34 mouse cellular contexts compared by ENCODE assay signal in genomic region chr17:29497071-29497354, GRCm38 (mm10). TPM values are rescaled to one million over a fixed set of nuclear protein-coding genes. Genes with fewer than 3 reads are reported as not detected.
DNase-seq lines count a peak whose midpoint lies in the region; ATAC-seq and TF ChIP-seq lines count a peak whose summit lies in the region.
"Had no signal": no experiment of that assay in that cellular context is flagged by ENCODE, and none has a peak within 500 bp of the region (broad histone marks: within the 10 kb centered on the region; RNA-seq: fewer than 3 reads in every experiment).

No protein-coding gene starts in this region.

- H3K4me3 ChIP-seq in heart, embryonic 13.5 days, result no peak overlapping the region; the same call in 1 of the 2 replicates
- no peak overlapping the region for H3K4me3 ChIP-seq in ES-Bruce4 (ENCODE audit: low read depth, low read length)
- no peak overlapping the region for H3K4me3 ChIP-seq in liver, embryonic 12.5 days
- H3K4me3 ChIP-seq in liver, postnatal 0 days (ENCODE audit: low read depth, low read length), result no peak overlapping the region
- H3K4me3 ChIP-seq: heart, adult 2 months; lung, embryonic 15.5 days; midbrain, embryonic 13.5 days; stomach, embryonic 15.5 days had no signal

- peaks cover 22% of the 10 kb centered on the region for H3K36me3 ChIP-seq in heart, embryonic 13.5 days
- peaks cover 30% of the 10 kb centered on the region for H3K36me3 ChIP-seq in ES-Bruce4 (ENCODE audit: control insufficient read depth, insufficient read depth, low read length, poor library complexity, severe bottlenecking)
- peaks cover 48% of the 10 kb centered on the region for H3K36me3 ChIP-seq in liver, embryonic 12.5 days
- peaks cover 26% of the 10 kb centered on the region for H3K36me3 ChIP-seq in liver, postnatal 0 days (replicated peaks; ENCODE audit: insufficient read depth, low read length)

- peaks cover 21% of the 10 kb centered on the region for H3K4me1 ChIP-seq in heart, embryonic 13.5 days
- H3K4me1 ChIP-seq in ES-Bruce4 (ENCODE audit: control insufficient read depth, insufficient read depth, low read length), result peaks cover 2% of the 10 kb centered on the region
- peaks cover 85% of the 10 kb centered on the region for H3K4me1 ChIP-seq in liver, embryonic 12.5 days
- peaks cover 60% of the 10 kb centered on the region for H3K4me1 ChIP-seq in liver, postnatal 0 days (ENCODE audit: insufficient read depth)

- no peaks in the 10 kb centered on the region for H3K27me3 ChIP-seq in heart, embryonic 13.5 days (replicated peaks)
- no peaks in the 10 kb centered on the region for H3K27me3 ChIP-seq in ES-Bruce4 (ENCODE audit: control insufficient read depth, insufficient read depth, low read length, poor library complexity, severe bottlenecking)
- H3K27me3 ChIP-seq in liver, embryonic 12.5 days (replicated peaks), result no peaks in the 10 kb centered on the region
- no peaks in the 10 kb centered on the region for H3K27me3 ChIP-seq in liver, postnatal 0 days (ENCODE audit: insufficient read depth, low read length)
- H3K27me3 ChIP-seq: lung, embryonic 15.5 days; stomach, embryonic 15.5 days had no signal

- no peak overlapping the region for H3K27ac ChIP-seq in heart, embryonic 13.5 days (replicated peaks)
- 0 out of 2 replicates have a peak overlapping the region, but pooled peaks have one; percentile 22 for H3K27ac ChIP-seq in ES-Bruce4 (ENCODE audit: insufficient read depth, low read length)
- H3K27ac ChIP-seq in liver, embryonic 12.5 days, result peak overlapping the region; percentile 90
- peak overlapping the region; percentile 84 for H3K27ac ChIP-seq in liver, postnatal 0 days (ENCODE audit: low read depth)
- H3K27ac ChIP-seq: heart, adult 2 months; hindbrain, embryonic 14.5 days; lung, embryonic 15.5 days; midbrain, embryonic 13.5 days; stomach, embryonic 15.5 days had no signal

- TF ChIP-seq CTCF in ES-Bruce4 (IDR thresholded peaks at IDR 0.05; ENCODE audit: low read depth, low read length), result no peak
- no peak for TF ChIP-seq CTCF in liver, postnatal 0 days (IDR thresholded peaks at IDR 0.05; ENCODE audit: low read depth)

- no peak for DNase-seq in heart, postnatal 36 days
- DNase-seq in liver, postnatal 0 days, result no peak
- DNase-seq in left cerebral cortex, adult 8-10 months (ENCODE audit: low spot score in 2 of 2), result no peak
- DNase-seq: adrenal gland, postnatal 10 days; cerebellum, adult 8-10 months; cerebellum, postnatal 36 days; gastrocnemius, postnatal 36 days; heart, adult 2 months; kidney, adult 18-20 months; kidney, postnatal 36 days; left cerebral cortex, postnatal 4 days; lung, postnatal 36 days; right cerebral cortex, postnatal 14 days had no signal

- WGBS in heart, embryonic 13.5 days, result 93% methylated on average over 3 of the region's 3 CpGs
- 63% methylated on average over 3 of the region's 3 CpGs for WGBS in liver, embryonic 12.5 days (ENCODE audit: insufficient replicate concordance)
- whole genome bisulfite sequencing in liver, postnatal 0 days (ENCODE audit: insufficient replicate concordance), result 77% methylated on average over 3 of the region's 3 CpGs

- no peak overlapping the region for H3K9ac ChIP-seq in heart, embryonic 13.5 days
- no peak overlapping the region for H3K9ac ChIP-seq in ES-Bruce4 (ENCODE audit: low read depth, poor library complexity, severe bottlenecking)
- peak overlapping the region; percentile 30 for H3K9ac ChIP-seq in liver, embryonic 12.5 days
- 0 out of 2 replicates have a peak overlapping the region, but pooled peaks have one; percentile 19 for H3K9ac ChIP-seq in liver, postnatal 0 days (replicated peaks)
- H3K9ac ChIP-seq: hindbrain, embryonic 14.5 days; lung, embryonic 15.5 days; midbrain, embryonic 13.5 days; stomach, embryonic 15.5 days had no signal

- no peak for TF ChIP-seq EP300 in ES-Bruce4 (IDR thresholded peaks at IDR 0.05; ENCODE audit: insufficient read depth, low read depth, low read length)
- 0 out of 2 replicates have a peak, but pooled peaks have one; percentile 32 for TF ChIP-seq EP300 in liver, postnatal 0 days (IDR thresholded peaks at IDR 0.05; ENCODE audit: low read depth)

- intact Hi-C loops in heart, postnatal 36 days (cut with DNase I), result no loop called here

- ATAC-seq in heart, embryonic 13.5 days (ENCODE audit: extremely low read depth, insufficient number of reproducible peaks, low FRiP score, low TSS enrichment), result no peak
- no peak for ATAC-seq in liver, embryonic 12.5 days
- ATAC-seq in liver, postnatal 0 days, result no peak
- ATAC-seq in granulocyte monocyte progenitor cell, adult 5-6 weeks (replicated peaks; ENCODE audit: poor library complexity, severe bottlenecking), result no peak
- ATAC-seq: CD4-positive, CD25-positive, alpha-beta regulatory T cell, adult 4 months; forebrain, embryonic 14.5 days; inflammation-experienced regulatory T-cells, adult 6 months; midbrain, embryonic 13.5 days had no signal

- H3K4me2 ChIP-seq in heart, embryonic 13.5 days, result peak overlapping the region; percentile 14; the same call in 1 of the 2 replicates
- H3K4me2 ChIP-seq in liver, embryonic 12.5 days, result peak overlapping the region; percentile 6
- H3K4me2 ChIP-seq in liver, postnatal 0 days (ENCODE audit: low read depth, low read length), result no peak overlapping the region
- H3K4me2 ChIP-seq: hindbrain, embryonic 14.5 days; lung, embryonic 15.5 days; midbrain, embryonic 13.5 days; stomach, embryonic 15.5 days had no signal

- no peaks in the 10 kb centered on the region for H3K9me3 ChIP-seq in heart, embryonic 13.5 days
- H3K9me3 ChIP-seq in ES-Bruce4 (replicated peaks; ENCODE audit: control insufficient read depth, insufficient read depth, low read length, poor library complexity, severe bottlenecking), result no peaks in the 10 kb centered on the region
- H3K9me3 ChIP-seq in liver, embryonic 12.5 days (replicated peaks), result no peaks in the 10 kb centered on the region
- H3K9me3 ChIP-seq in liver, postnatal 0 days (ENCODE audit: low read length), result no peaks in the 10 kb centered on the region
- H3K9me3 ChIP-seq: lung, embryonic 15.5 days; midbrain, embryonic 13.5 days; stomach, embryonic 15.5 days had no signal

- no peak for TF ChIP-seq POLR2A in ES-Bruce4 (IDR thresholded peaks at IDR 0.05; ENCODE audit: insufficient read depth, low read length)

RNA-seq across cellular contexts. Expression of gene Pim1, which starts 6.5 kb away (rescaled TPM):
- 19.3 and 20.0 TPM in 2 replicates for polyA plus RNA-seq in heart, embryonic 13.5 days (2015; fragmentation: Nextera tagmentation; extraction: Ambion mirVana)
- 10 to 100 TPM; 22.3 to 36.3 TPM for total RNA-seq in heart, postnatal 36 days (2021)
- 348 and 350 TPM in 2 replicates for polyA plus RNA-seq in ES-Bruce4 (2011; ENCODE audit: insufficient read depth, insufficient read length, low read depth, missing spikeins)
- polyA plus RNA-seq in liver, embryonic 12.5 days (2016; fragmentation: Nextera tagmentation; extraction: Ambion mirVana), result 112 and 114 TPM in 2 replicates
- polyA plus RNA-seq in liver, postnatal 0 days (2015; fragmentation: Nextera tagmentation; extraction: Ambion mirVana), result 35.6 and 57.1 TPM in 2 replicates
- 33.0 and 59.6 TPM in 2 replicates for total RNA-seq in granulocyte monocyte progenitor cell, adult 5-6 weeks (2014; fragmentation: Nextera tagmentation)
- 89.9 and 94.0 TPM in 2 replicates for total RNA-seq in granulocyte monocyte progenitor cell, adult 5-6 weeks (2017)
- 1 to 10 TPM; 4.3 to 6.0 (median 5.1) TPM for total RNA-seq in left cerebral cortex, adult 8-10 months (2022)

RNA-seq across cellular contexts. Expression of gene Gm17657, which starts 52.4 kb away (rescaled TPM):
- not detected in 2 replicates for polyA plus RNA-seq in heart, embryonic 13.5 days (2015; fragmentation: Nextera tagmentation; extraction: Ambion mirVana)
- total RNA-seq in heart, postnatal 36 days (2021), result not detected
- polyA plus RNA-seq in ES-Bruce4 (2011; ENCODE audit: insufficient read depth, insufficient read length, low read depth, missing spikeins), result 1.6 and 2.4 TPM in 2 replicates
- not detected in 2 replicates for polyA plus RNA-seq in liver, embryonic 12.5 days (2016; fragmentation: Nextera tagmentation; extraction: Ambion mirVana)
- polyA plus RNA-seq in liver, postnatal 0 days (2015; fragmentation: Nextera tagmentation; extraction: Ambion mirVana), result not detected in 2 replicates
- total RNA-seq in granulocyte monocyte progenitor cell, adult 5-6 weeks (2014; fragmentation: Nextera tagmentation), result 0.47 TPM in 1 of 2 replicates, not detected in the other
- total RNA-seq in granulocyte monocyte progenitor cell, adult 5-6 weeks (2017), result not detected in 2 replicates
- total RNA-seq in left cerebral cortex, adult 8-10 months (2022), result not detected
- total RNA-seq: adrenal gland, postnatal 10 days; gastrocnemius, postnatal 36 days; heart, adult 2 months; hematopoietic stem cell, adult 5-6 weeks; layer of hippocampus, adult 8-10 months; layer of hippocampus, postnatal 25 days; left cerebral cortex, postnatal 4 days; megakaryocyte-erythroid progenitor cell, adult 5-6 weeks; monocyte, adult 5-6 weeks had no signal
- polyA plus RNA-seq: CD4-positive, CD25-positive, alpha-beta regulatory T cell, adult 4 months; embryonic facial prominence, embryonic 11.5 days; forebrain, embryonic 14.5 days; heart, adult 2 months; heart, embryonic 16.5 days; hindbrain, embryonic 14.5 days; kidney, embryonic 16.5 days; lung, embryonic 15.5 days; midbrain, embryonic 13.5 days; neural tube, embryonic 14.5 days; small intestine, adult 2 months; stomach, embryonic 15.5 days had no signal

RNA-seq across cellular contexts. Expression of gene Tbc1d22b, which starts 52.6 kb away (rescaled TPM):
- 10.3 and 10.7 TPM in 2 replicates for polyA plus RNA-seq in heart, embryonic 13.5 days (2015; fragmentation: Nextera tagmentation; extraction: Ambion mirVana)
- 10 to 100 TPM; 11.9 to 12.5 TPM for total RNA-seq in heart, postnatal 36 days (2021)
- 20.8 and 21.8 TPM in 2 replicates for polyA plus RNA-seq in ES-Bruce4 (2011; ENCODE audit: insufficient read depth, insufficient read length, low read depth, missing spikeins)
- polyA plus RNA-seq in liver, embryonic 12.5 days (2016; fragmentation: Nextera tagmentation; extraction: Ambion mirVana), result 7.4 and 7.9 TPM in 2 replicates
- 1.9 and 2.1 TPM in 2 replicates for polyA plus RNA-seq in liver, postnatal 0 days (2015; fragmentation: Nextera tagmentation; extraction: Ambion mirVana)
- 24.8 and 34.1 TPM in 2 replicates for total RNA-seq in granulocyte monocyte progenitor cell, adult 5-6 weeks (2014; fragmentation: Nextera tagmentation)
- total RNA-seq in granulocyte monocyte progenitor cell, adult 5-6 weeks (2017), result 8.3 and 10.2 TPM in 2 replicates
- total RNA-seq in left cerebral cortex, adult 8-10 months (2022), result 10 to 100 TPM; 35.6 to 39.5 (median 38.4) TPM

RNA-seq across cellular contexts. Expression of gene Tmem217, which starts 55.2 kb away (rescaled TPM):
- polyA plus RNA-seq in heart, embryonic 13.5 days (2015; fragmentation: Nextera tagmentation; extraction: Ambion mirVana), result 0.59 and 0.89 TPM in 2 replicates
- total RNA-seq in heart, postnatal 36 days (2021), result not detected
- polyA plus RNA-seq in ES-Bruce4 (2011; ENCODE audit: insufficient read depth, insufficient read length, low read depth, missing spikeins), result not detected in 2 replicates
- polyA plus RNA-seq in liver, embryonic 12.5 days (2016; fragmentation: Nextera tagmentation; extraction: Ambion mirVana), result 0.67 and 0.68 TPM in 2 replicates
- polyA plus RNA-seq in liver, postnatal 0 days (2015; fragmentation: Nextera tagmentation; extraction: Ambion mirVana), result not detected in 2 replicates
- total RNA-seq in granulocyte monocyte progenitor cell, adult 5-6 weeks (2014; fragmentation: Nextera tagmentation), result not detected in 2 replicates
- not detected in 2 replicates for total RNA-seq in granulocyte monocyte progenitor cell, adult 5-6 weeks (2017)
- total RNA-seq in left cerebral cortex, adult 8-10 months (2022), result not detected
- total RNA-seq: adrenal gland, postnatal 10 days; gastrocnemius, postnatal 36 days; heart, adult 2 months; hematopoietic stem cell, adult 5-6 weeks; layer of hippocampus, adult 8-10 months; left cerebral cortex, postnatal 4 days; megakaryocyte-erythroid progenitor cell, adult 5-6 weeks; monocyte, adult 5-6 weeks had no signal
- polyA plus RNA-seq: forebrain, embryonic 14.5 days; heart, adult 2 months had no signal

Comparison
In these comparisons a context has a peak if more than half of its experiments do, and no peak if none do; other contexts are left out.
1. H3K9ac ChIP-seq: peak in liver, embryonic 12.5 days (single experiment) and liver, postnatal 0 days (single experiment); none in heart, embryonic 13.5 days (single experiment) and ES-Bruce4 (single experiment).